Mouse (Mus musculus): ENCODE results near the gene Sbno2. TPM values are rescaled to one million over a fixed set of nuclear protein-coding genes. Genes with fewer than 3 reads are reported as not detected.
"Not testable (repeated sequence)": the region's sequence is repeated elsewhere in the genome, so short reads cannot be mapped to it uniquely, and the experiment has no call there.

Gene Sbno2
- polyA plus RNA-seq, 1 experiment: 127 TPM

DNA sequence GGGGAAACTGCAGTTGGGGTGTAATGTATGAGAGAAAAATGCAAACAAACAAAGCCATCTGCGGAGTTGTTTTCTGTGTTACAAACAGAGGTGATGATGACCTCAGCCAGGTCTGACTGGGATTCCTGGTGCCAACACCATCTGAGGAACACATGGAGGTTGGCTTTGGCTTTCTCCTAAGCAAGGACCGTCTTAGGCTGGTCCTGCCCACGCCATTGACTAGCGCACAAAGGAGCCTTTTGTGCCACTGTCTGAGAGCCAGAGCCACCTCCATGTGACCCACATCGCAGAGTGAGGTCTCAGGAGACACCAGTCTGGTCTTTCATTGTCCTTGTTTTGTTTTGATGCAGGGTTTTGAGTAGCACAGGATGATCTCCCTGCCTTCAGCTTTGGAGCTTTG, 57.0 kb downstream of the Sbno2 start:
- no peaks in the 10 kb centered on the region for H3K27me3 ChIP-seq (ENCODE audit: control insufficient read depth, insufficient read depth, low read length)
- H3K36me3 ChIP-seq (ENCODE audit: control insufficient read depth, insufficient read depth, low read length): no peaks in the 10 kb centered on the region
- H3K4me1 ChIP-seq (replicated peaks; ENCODE audit: control insufficient read depth, insufficient read depth, low read length): peaks cover 22% of the 10 kb centered on the region
- no peak overlapping the region for H3K27ac ChIP-seq (ENCODE audit: control insufficient read depth, insufficient read depth, low read length)
- TF ChIP-seq POLR2A (IDR thresholded peaks at IDR 0.05; ENCODE audit: control insufficient read depth, extremely low read depth, insufficient read depth, low read length, poor library complexity): no peak
- TF ChIP-seq CTCF (IDR thresholded peaks at IDR 0.05; ENCODE audit: borderline replicate concordance, control insufficient read depth, extremely low read depth, insufficient read depth, low read length, poor library complexity): no peak
- WGBS: 94% methylated on average over 5 of the region's 5 CpGs
- H3K4me3 ChIP-seq (ENCODE audit: control insufficient read depth, insufficient read depth, low read length): no peak overlapping the region
- DNase-seq: no peak

DNA sequence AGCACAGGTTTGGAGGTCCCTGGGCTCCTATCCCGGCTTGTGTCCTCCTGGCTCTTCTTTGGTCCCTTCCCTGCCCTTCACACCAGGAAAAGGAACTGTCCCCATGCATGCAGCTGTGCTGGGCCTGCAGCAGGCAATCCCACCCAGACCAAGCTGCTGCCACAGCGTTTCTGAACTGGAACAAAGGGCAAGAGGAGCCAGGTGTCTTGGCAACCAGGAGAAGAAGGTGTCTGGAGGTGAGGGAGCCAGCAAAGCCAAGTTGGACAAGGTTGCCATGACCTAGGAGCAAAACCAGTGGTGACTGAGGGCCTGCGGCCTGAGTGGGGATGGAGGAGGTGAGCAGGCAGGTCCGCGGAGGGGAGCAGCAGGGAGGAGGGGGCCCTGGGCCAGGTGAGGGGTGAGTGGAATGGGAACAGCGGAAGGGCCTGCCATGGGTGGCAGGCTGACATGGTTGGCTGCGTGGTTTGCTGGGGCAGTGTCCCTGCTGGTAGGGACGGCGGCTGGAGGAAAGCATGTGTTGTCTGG, 58.3 kb downstream of the Sbno2 start, which contains the start of gene Gpx4:
Gpx4 (plus strand) TSS at position 126 of the 525 bp plus-strand sequence.
- Histone ChIP-seq H3K27me3 (ENCODE audit: control insufficient read depth, insufficient read depth, low read length) (no peaks in the 10 kb centered on the region), H3K4me1 (replicated peaks; ENCODE audit: control insufficient read depth, insufficient read depth, low read length) (peaks cover 12% of the 10 kb centered on the region), H3K4me3 (ENCODE audit: control insufficient read depth, insufficient read depth, low read length) (no peak within 1 kb of the TSS), H3K36me3 (ENCODE audit: control insufficient read depth, insufficient read depth, low read length) (no peaks in the 10 kb centered on the region), H3K27ac (ENCODE audit: control insufficient read depth, insufficient read depth, low read length) (no peak within 1 kb of the TSS)
- DNase-seq: no peak
- TF ChIP-seq POLR2A (IDR thresholded peaks at IDR 0.05; ENCODE audit: control insufficient read depth, extremely low read depth, insufficient read depth, low read length, poor library complexity) (no peak), CTCF (IDR thresholded peaks at IDR 0.05; ENCODE audit: borderline replicate concordance, control insufficient read depth, extremely low read depth, insufficient read depth, low read length, poor library complexity) (no peak)
- 87% methylated on average over 9 of the region's 9 CpGs for WGBS

DNA sequence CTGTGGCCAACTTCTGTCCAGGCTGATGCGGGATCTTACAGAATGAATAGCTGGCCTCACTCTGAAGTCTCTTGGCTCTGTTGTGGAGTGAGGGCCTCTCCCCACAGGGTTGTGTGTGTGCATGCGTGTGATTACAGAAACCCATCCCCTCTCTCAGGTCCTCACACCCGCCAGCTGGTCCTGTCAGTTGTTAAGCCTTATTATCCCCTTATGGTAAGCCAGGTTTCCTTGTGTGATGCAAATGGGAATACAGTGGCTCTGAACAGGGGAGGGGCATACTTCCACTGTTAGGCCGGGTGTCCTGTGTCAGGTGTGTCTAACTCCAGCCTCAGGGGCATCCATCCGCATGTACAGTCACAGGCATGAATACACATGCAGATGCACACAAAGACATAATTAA, 59.6 kb downstream of the Sbno2 start:
- WGBS: 93% methylated on average over 5 of the region's 5 CpGs
- no peak for DNase-seq
- H3K4me1 ChIP-seq (replicated peaks; ENCODE audit: control insufficient read depth, insufficient read depth, low read length): no peaks in the 10 kb centered on the region; the same call in 1 of the 2 replicates

DNA sequence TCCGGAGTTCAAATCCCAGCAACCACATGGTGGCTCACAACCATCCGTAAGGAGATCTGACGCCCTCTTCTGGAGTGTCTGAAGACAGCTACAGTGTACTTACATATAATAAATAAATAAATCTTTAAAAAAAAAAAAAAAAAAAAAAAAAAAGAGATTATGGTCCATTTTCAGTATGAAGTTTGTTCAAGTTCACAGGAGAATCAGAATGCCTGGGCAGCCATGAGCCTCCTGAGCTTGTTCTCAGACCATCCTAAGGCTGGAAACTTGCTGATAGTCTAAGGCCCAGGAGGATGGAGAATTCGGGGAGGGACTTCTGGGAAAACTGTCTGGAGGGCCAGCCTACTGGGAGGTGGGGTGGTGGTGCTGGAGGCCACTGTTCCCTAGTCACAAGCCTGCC, 60.0 kb downstream of the Sbno2 start:
- not testable (repeated sequence) for H3K4me1 ChIP-seq (replicated peaks; ENCODE audit: control insufficient read depth, insufficient read depth, low read length); H3K27me3 ChIP-seq (ENCODE audit: control insufficient read depth, insufficient read depth, low read length); H3K4me3 ChIP-seq (ENCODE audit: control insufficient read depth, insufficient read depth, low read length); DNase-seq; H3K36me3 ChIP-seq (ENCODE audit: control insufficient read depth, insufficient read depth, low read length); H3K27ac ChIP-seq (ENCODE audit: control insufficient read depth, insufficient read depth, low read length)
- WGBS: 93% methylated on average over 4 of the region's 4 CpGs

More for the DNA sequence above, 59.6 kb downstream of the Sbno2 start:
- Histone ChIP-seq H3K27ac (ENCODE audit: control insufficient read depth, insufficient read depth, low read length) (no peak overlapping the region), H3K36me3 (ENCODE audit: control insufficient read depth, insufficient read depth, low read length) (no peaks in the 10 kb centered on the region), H3K4me3 (ENCODE audit: control insufficient read depth, insufficient read depth, low read length) (no peak overlapping the region), H3K27me3 (ENCODE audit: control insufficient read depth, insufficient read depth, low read length) (no peaks in the 10 kb centered on the region)
- TF ChIP-seq CTCF (IDR thresholded peaks at IDR 0.05; ENCODE audit: borderline replicate concordance, control insufficient read depth, extremely low read depth, insufficient read depth, low read length, poor library complexity) (no peak), POLR2A (IDR thresholded peaks at IDR 0.05; ENCODE audit: control insufficient read depth, extremely low read depth, insufficient read depth, low read length, poor library complexity) (no peak)

DNA sequence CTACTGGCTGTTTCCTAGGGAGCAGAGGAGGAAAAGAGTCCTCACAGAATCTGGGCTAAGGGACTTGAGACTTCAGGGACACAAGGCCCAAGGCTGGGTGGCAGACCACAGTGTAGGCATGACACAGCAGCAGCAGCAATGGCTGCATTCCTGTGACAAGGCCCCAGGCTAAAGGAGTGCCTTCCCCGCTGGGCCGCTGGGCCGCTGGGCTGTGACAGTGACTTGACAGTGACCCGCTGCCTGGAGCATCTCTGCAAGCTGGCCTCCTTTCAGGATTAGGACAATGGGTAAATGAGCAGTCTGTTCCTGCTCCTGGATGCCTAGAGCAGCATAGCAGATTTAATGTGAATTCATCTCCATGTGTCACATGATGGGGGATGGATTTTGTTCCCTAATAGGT, 61.3 kb downstream of the Sbno2 start:
- Histone ChIP-seq H3K4me1 (replicated peaks; ENCODE audit: control insufficient read depth, insufficient read depth, low read length) (no peaks in the 10 kb centered on the region; the same call in 1 of the 2 replicates), H3K27ac (ENCODE audit: control insufficient read depth, insufficient read depth, low read length) (no peak overlapping the region), H3K27me3 (ENCODE audit: control insufficient read depth, insufficient read depth, low read length) (no peaks in the 10 kb centered on the region), H3K36me3 (ENCODE audit: control insufficient read depth, insufficient read depth, low read length) (no peaks in the 10 kb centered on the region), H3K4me3 (ENCODE audit: control insufficient read depth, insufficient read depth, low read length) (no peak overlapping the region)
- no peak for DNase-seq
- no peak for TF ChIP-seq CTCF (IDR thresholded peaks at IDR 0.05; ENCODE audit: borderline replicate concordance, control insufficient read depth, extremely low read depth, insufficient read depth, low read length, poor library complexity)
- no peak for TF ChIP-seq POLR2A (IDR thresholded peaks at IDR 0.05; ENCODE audit: control insufficient read depth, extremely low read depth, insufficient read depth, low read length, poor library complexity)
- 97% methylated on average over 4 of the region's 4 CpGs for WGBS

DNA sequence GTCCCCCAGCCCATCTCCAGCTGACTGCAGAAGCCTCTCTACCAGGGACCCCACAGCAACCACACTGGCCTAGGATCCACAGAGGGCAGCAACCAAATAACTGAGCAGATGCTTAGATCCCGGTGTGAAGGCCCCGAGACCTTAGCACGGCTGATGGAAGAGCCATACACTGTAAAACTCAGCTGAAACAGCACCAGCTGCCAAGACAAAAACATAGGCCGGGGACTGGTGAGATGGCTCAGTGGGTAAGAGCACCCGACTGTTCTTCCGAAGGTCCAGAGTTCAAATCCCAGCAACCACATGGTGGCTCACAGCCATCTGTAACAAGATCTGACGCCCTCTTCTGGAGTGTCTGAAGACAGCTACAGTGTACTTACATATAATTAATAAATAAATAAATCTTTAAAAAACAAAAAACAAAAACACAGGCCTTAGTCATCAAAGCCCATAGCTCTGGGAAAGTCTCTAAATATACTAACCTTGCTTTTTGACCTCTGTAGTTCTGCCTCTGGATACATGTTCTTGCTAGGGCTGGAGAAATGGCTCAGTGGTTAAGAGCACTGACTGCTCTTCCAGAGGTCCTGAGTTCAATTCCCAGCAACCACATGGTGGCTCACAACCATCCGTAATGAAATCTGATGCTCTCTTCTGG, 63.8 kb downstream of the Sbno2 start:
- not testable (repeated sequence) for H3K36me3 ChIP-seq (ENCODE audit: control insufficient read depth, insufficient read depth, low read length); H3K4me3 ChIP-seq (ENCODE audit: control insufficient read depth, insufficient read depth, low read length); H3K27ac ChIP-seq (ENCODE audit: control insufficient read depth, insufficient read depth, low read length); H3K27me3 ChIP-seq (ENCODE audit: control insufficient read depth, insufficient read depth, low read length); H3K4me1 ChIP-seq (replicated peaks; ENCODE audit: control insufficient read depth, insufficient read depth, low read length); DNase-seq
- 97% methylated on average over 8 of the region's 8 CpGs for WGBS

DNA sequence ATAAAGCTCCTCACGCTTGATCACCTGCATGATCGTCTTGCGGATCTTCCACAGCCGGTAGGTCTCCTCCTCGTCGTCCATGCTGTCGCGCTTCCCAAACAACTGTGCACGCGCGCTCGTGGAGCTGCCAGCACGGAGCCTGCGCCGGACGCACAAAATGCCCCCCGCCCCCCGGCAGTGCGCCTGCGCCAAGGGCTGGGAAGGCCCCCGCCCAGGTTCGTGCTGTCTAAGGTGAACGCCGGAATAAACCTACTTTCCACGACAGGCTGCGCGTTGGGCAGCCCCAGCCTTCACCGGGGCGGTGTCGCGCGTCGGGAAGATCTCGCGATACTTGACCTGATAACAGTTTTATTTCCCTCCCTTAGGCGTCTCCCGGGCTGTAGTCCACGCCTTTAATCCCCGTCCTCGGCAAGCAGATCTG, 65.8 kb downstream of the Sbno2 start, which contains the start of gene Polr2e:
Polr2e (minus strand) TSS at position 237 of the 421 bp plus-strand sequence.
- Histone ChIP-seq H3K4me1 (replicated peaks; ENCODE audit: control insufficient read depth, insufficient read depth, low read length) (peaks cover 7% of the 10 kb centered on the region), H3K4me3 (ENCODE audit: control insufficient read depth, insufficient read depth, low read length) (peak within 1 kb of the TSS; percentile 87), H3K36me3 (ENCODE audit: control insufficient read depth, insufficient read depth, low read length) (peaks cover 12% of the 10 kb centered on the region), H3K27ac (ENCODE audit: control insufficient read depth, insufficient read depth, low read length) (peak within 1 kb of the TSS; percentile 36), H3K27me3 (ENCODE audit: control insufficient read depth, insufficient read depth, low read length) (no peaks in the 10 kb centered on the region)
- TF ChIP-seq CTCF (IDR thresholded peaks at IDR 0.05; ENCODE audit: borderline replicate concordance, control insufficient read depth, extremely low read depth, insufficient read depth, low read length, poor library complexity) (no peak), POLR2A (IDR thresholded peaks at IDR 0.05; ENCODE audit: control insufficient read depth, extremely low read depth, insufficient read depth, low read length, poor library complexity) (peak; percentile 63)
- WGBS: under 1% methylated on average over 40 of the region's 40 CpGs
- peak; percentile 96 for DNase-seq
